Mouse (Mus musculus): ENCODE data around the gene Lrrc3b. TPM values are rescaled to one million over a fixed set of nuclear protein-coding genes. Genes with fewer than 3 reads are reported as not detected.

Gene Lrrc3b
- total RNA-seq (2014; rRNA removed) = not detected in 2 replicates
- 0.09 TPM in 1 of 2 replicates, not detected in the other for polyA plus RNA-seq (2012; rRNA removed)

DNA sequence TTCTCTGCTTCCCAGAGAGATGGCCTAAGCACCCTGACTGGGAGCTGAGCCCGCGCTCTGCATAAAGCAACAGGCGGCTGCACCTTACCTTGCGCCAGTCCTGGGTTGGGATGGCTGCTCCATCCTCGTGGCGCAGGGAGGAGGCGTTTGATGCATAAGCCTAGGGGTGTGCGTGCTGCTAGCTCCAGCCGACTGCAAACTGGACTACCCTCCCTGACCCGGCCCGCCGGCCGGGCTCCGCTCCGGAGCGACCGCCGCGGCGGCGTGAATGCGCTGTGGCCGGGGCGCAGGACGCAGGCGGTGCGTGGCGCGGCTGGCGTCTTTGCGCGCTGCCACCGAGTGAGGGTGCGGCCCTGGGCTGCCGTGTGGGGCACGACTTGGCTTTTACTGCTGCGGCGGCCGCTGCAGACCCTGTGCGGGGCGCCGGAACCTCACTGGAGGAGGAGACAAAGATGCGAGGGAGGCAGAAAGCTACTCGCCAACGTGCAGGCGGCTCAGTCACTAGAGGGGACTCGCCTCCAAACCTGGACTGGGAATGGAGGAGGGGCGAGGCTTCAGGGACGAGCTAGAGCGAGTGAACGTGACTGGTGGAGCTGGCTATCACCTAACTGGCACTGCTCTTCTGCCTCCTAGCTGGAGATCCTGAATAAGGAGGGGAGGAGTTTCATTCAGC is at the start of gene Lrrc3b:
Gene Lrrc3b (minus strand): TSS at position 503 of the 673 bp plus-strand sequence.
- Histone ChIP-seq H3K9ac (ENCODE audit: low read depth, low read length) (no peak within 1 kb of the TSS), H3K79me2 (ENCODE audit: control insufficient read depth, insufficient read depth, low read length) (no peaks in the 10 kb centered on the region), H3K36me3 (ENCODE audit: control insufficient read depth, insufficient read depth, low read length) (no peaks in the 10 kb centered on the region), H3K4me1 (ENCODE audit: control insufficient read depth, insufficient read depth, low read length) (no peaks in the 10 kb centered on the region), H3K4me3 (ENCODE audit: insufficient read depth, low read depth, low read length) (peak within 1 kb of the TSS; percentile 33; the same call in 1 of the 2 replicates), H3K27ac (replicated peaks; ENCODE audit: insufficient read depth, low read depth, low read length) (no peak within 1 kb of the TSS), H3K27me3 (ENCODE audit: control insufficient read depth, insufficient read depth, low read length) (peaks cover 4% of the 10 kb centered on the region; the same call in 1 of the 2 replicates)
- DNase-seq (ENCODE audit: extremely low read depth, low read depth, low spot score) = no peak
- no peak for TF ChIP-seq CTCF (IDR thresholded peaks at IDR 0.05; ENCODE audit: low read depth, low read length)
- TF ChIP-seq POLR2A (IDR thresholded peaks at IDR 0.05; ENCODE audit: extremely low read depth, insufficient read depth, low read length) = no peak
- WGBS = under 1% methylated on average over 51 of the region's 51 CpGs

DNA sequence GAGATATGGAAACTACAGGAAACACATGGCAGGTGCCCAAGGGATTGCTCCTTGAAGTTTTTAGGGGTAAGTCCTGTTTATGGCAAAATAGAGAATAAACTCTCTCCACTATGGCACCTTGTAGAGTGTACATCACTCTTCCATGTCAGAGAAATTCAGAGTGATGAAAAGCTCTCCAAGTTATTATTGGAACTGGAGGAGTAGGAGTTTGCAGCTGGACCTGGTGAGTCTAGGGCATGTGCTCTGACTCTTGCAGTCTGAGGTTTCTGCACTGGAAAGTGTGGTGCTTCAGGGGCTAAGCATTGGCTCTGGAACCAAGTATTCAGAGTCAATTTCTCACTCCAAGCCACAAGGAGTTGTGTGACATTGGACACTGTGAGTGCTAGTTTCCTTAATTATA is 38.9 kb upstream of the Lrrc3b start:
- Histone ChIP-seq H3K27ac (replicated peaks; ENCODE audit: insufficient read depth, low read depth, low read length) (no peak overlapping the region), H3K79me2 (ENCODE audit: control insufficient read depth, insufficient read depth, low read length) (no peaks in the 10 kb centered on the region), H3K9ac (ENCODE audit: low read depth, low read length) (no peak overlapping the region), H3K4me3 (ENCODE audit: insufficient read depth, low read depth, low read length) (no peak overlapping the region), H3K4me1 (ENCODE audit: control insufficient read depth, insufficient read depth, low read length) (no peaks in the 10 kb centered on the region), H3K27me3 (ENCODE audit: control insufficient read depth, insufficient read depth, low read length) (no peaks in the 10 kb centered on the region), H3K36me3 (ENCODE audit: control insufficient read depth, insufficient read depth, low read length) (no peaks in the 10 kb centered on the region)
- DNase-seq (ENCODE audit: extremely low read depth, low read depth, low spot score) = no peak
- TF ChIP-seq POLR2A (IDR thresholded peaks at IDR 0.05; ENCODE audit: extremely low read depth, insufficient read depth, low read length) = no peak
- no peak for TF ChIP-seq CTCF (IDR thresholded peaks at IDR 0.05; ENCODE audit: low read depth, low read length)

DNA sequence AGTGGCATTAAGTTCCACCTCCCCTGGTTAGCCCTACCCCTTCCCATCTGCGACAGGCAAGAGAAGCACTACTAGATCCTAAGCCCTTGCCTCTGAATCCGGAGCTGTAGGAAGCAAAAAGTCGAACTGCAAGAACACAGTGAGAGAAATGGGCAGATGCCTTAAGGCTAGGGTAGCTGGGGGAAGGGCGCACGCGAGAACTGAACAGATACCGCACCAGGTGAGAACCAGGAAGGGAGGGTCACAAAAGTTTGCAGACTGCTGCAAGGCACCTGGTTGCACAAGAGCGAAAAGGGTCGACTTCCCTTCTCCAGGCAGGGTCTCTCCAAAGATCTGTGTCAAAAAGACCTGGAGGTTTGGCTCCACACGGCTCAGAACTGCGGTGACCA is 697 bp downstream of the Lrrc3b start:
- no peaks in the 10 kb centered on the region for H3K36me3 ChIP-seq (ENCODE audit: control insufficient read depth, insufficient read depth, low read length)
- DNase-seq (ENCODE audit: extremely low read depth, low read depth, low spot score) = no peak
- H3K27ac ChIP-seq (replicated peaks; ENCODE audit: insufficient read depth, low read depth, low read length) = no peak overlapping the region
- H3K79me2 ChIP-seq (ENCODE audit: control insufficient read depth, insufficient read depth, low read length) = no peaks in the 10 kb centered on the region
- H3K4me1 ChIP-seq (ENCODE audit: control insufficient read depth, insufficient read depth, low read length) = no peaks in the 10 kb centered on the region
- no peak for TF ChIP-seq CTCF (IDR thresholded peaks at IDR 0.05; ENCODE audit: low read depth, low read length)
- no peak for TF ChIP-seq POLR2A (IDR thresholded peaks at IDR 0.05; ENCODE audit: extremely low read depth, insufficient read depth, low read length)
- H3K27me3 ChIP-seq (ENCODE audit: control insufficient read depth, insufficient read depth, low read length) = peaks cover 4% of the 10 kb centered on the region; the same call in 1 of the 2 replicates
- H3K4me3 ChIP-seq (ENCODE audit: insufficient read depth, low read depth, low read length) = no peak overlapping the region; the same call in 1 of the 2 replicates
- under 1% methylated on average over 11 of the region's 11 CpGs for WGBS
- H3K9ac ChIP-seq (ENCODE audit: low read depth, low read length) = no peak overlapping the region

DNA sequence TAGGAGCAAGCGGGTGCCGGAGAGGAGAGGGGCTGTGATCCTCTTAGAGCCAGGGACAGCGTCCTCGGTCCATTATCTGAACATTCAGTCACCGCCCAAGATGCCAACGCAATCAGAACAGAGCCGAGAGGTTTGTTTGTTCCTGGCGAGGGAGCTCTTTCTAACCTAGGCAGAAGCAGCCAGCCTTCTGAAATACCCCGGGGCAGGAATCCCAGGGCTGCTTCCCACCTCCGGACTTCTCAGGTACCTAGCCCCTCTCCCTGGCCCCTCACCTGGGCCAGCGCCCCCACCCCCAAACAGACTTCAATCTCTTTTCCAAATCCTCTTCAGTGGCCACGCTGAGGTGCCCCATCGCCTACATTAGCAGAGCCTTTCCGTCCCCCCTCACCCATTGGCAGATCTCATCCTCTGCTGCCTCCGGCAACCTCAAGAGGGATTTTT is 1.3 kb downstream of the Lrrc3b start:
- H3K36me3 ChIP-seq (ENCODE audit: control insufficient read depth, insufficient read depth, low read length) = no peaks in the 10 kb centered on the region
- no peak overlapping the region for H3K4me3 ChIP-seq (ENCODE audit: insufficient read depth, low read depth, low read length)
- 3% methylated on average over 15 of the region's 15 CpGs for WGBS
- no peak for TF ChIP-seq CTCF (IDR thresholded peaks at IDR 0.05; ENCODE audit: low read depth, low read length)
- no peak for TF ChIP-seq POLR2A (IDR thresholded peaks at IDR 0.05; ENCODE audit: extremely low read depth, insufficient read depth, low read length)
- H3K79me2 ChIP-seq (ENCODE audit: control insufficient read depth, insufficient read depth, low read length) = no peaks in the 10 kb centered on the region
- no peak overlapping the region for H3K9ac ChIP-seq (ENCODE audit: low read depth, low read length)
- no peak for DNase-seq (ENCODE audit: extremely low read depth, low read depth, low spot score)
- peaks cover 4% of the 10 kb centered on the region; the same call in 1 of the 2 replicates for H3K27me3 ChIP-seq (ENCODE audit: control insufficient read depth, insufficient read depth, low read length)
- no peak overlapping the region for H3K27ac ChIP-seq (replicated peaks; ENCODE audit: insufficient read depth, low read depth, low read length)
- H3K4me1 ChIP-seq (ENCODE audit: control insufficient read depth, insufficient read depth, low read length) = no peaks in the 10 kb centered on the region

DNA sequence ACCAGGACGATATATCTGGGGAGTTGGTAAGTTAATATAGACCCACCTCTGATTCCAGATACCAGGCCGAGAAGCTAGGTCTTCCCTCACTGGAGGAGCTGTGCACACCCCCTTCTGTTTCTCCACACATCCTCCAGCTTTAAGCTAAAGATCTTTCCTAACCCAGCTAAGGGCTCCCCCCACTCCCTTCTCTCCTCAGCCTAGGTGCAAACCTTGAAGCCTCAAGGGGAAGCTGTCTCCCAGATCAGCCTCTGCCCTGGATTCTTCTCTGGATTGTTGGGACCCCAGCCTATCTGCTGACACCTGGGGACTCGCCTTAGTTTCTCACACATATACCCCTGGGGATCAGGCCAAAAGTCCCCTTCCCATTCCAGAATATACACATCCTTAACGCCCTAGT is 1.7 kb downstream of the Lrrc3b start:
- peaks cover 4% of the 10 kb centered on the region; the same call in 1 of the 2 replicates for H3K27me3 ChIP-seq (ENCODE audit: control insufficient read depth, insufficient read depth, low read length)
- DNase-seq (ENCODE audit: extremely low read depth, low read depth, low spot score) = no peak
- no peaks in the 10 kb centered on the region for H3K4me1 ChIP-seq (ENCODE audit: control insufficient read depth, insufficient read depth, low read length)
- H3K4me3 ChIP-seq (ENCODE audit: insufficient read depth, low read depth, low read length) = no peak overlapping the region
- no peak overlapping the region for H3K9ac ChIP-seq (ENCODE audit: low read depth, low read length)
- H3K79me2 ChIP-seq (ENCODE audit: control insufficient read depth, insufficient read depth, low read length) = no peaks in the 10 kb centered on the region
- 35% methylated on average over 4 of the region's 4 CpGs for WGBS
- no peak overlapping the region for H3K27ac ChIP-seq (replicated peaks; ENCODE audit: insufficient read depth, low read depth, low read length)
- TF ChIP-seq CTCF (IDR thresholded peaks at IDR 0.05; ENCODE audit: low read depth, low read length) (no peak), POLR2A (IDR thresholded peaks at IDR 0.05; ENCODE audit: extremely low read depth, insufficient read depth, low read length) (no peak)
- no peaks in the 10 kb centered on the region for H3K36me3 ChIP-seq (ENCODE audit: control insufficient read depth, insufficient read depth, low read length)

DNA sequence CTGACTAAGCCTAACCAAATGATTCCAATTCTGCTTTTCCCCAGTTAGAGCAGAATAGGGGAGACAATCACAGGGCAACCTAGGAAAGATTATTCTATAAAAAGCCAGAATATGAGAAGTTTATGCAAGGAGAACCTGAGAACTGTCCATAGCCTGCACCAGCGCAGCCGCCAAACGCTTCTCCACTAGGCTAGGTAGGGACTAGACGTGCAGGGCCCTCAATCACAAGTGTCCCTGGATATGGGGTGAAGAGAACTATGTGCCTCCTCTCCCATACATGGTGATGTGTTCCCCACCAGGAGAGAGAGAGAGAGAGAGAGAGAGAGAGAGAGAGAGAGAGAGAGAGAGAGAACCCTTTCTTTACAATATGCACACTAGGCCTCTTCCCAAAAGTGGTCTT is 2.2 kb downstream of the Lrrc3b start:
- Histone ChIP-seq H3K9ac (ENCODE audit: low read depth, low read length) (no peak overlapping the region), H3K4me3 (ENCODE audit: insufficient read depth, low read depth, low read length) (no peak overlapping the region), H3K36me3 (ENCODE audit: control insufficient read depth, insufficient read depth, low read length) (no peaks in the 10 kb centered on the region), H3K27me3 (ENCODE audit: control insufficient read depth, insufficient read depth, low read length) (peaks cover 4% of the 10 kb centered on the region; the same call in 1 of the 2 replicates), H3K27ac (replicated peaks; ENCODE audit: insufficient read depth, low read depth, low read length) (no peak overlapping the region), H3K4me1 (ENCODE audit: control insufficient read depth, insufficient read depth, low read length) (no peaks in the 10 kb centered on the region), H3K79me2 (ENCODE audit: control insufficient read depth, insufficient read depth, low read length) (no peaks in the 10 kb centered on the region)
- 95% methylated on average over 4 of the region's 4 CpGs for WGBS
- no peak for DNase-seq (ENCODE audit: extremely low read depth, low read depth, low spot score)
- no peak for TF ChIP-seq POLR2A (IDR thresholded peaks at IDR 0.05; ENCODE audit: extremely low read depth, insufficient read depth, low read length)
- TF ChIP-seq CTCF (IDR thresholded peaks at IDR 0.05; ENCODE audit: low read depth, low read length) = no peak
